Mouse (Mus musculus): ENCODE data around the gene Jam3.

GRCm38 (mm10) chr9:27203134-27203533 is 47.9 kb upstream of the Jam3 start:
- TF ChIP-seq TAL1 (IDR thresholded peaks at IDR 0.05; ENCODE audit: low read length) (no peak), GATA1 (IDR thresholded peaks at IDR 0.05; ENCODE audit: low read length) (no peak)

Measured in erythroblast, embryonic 14.5 days (primary cell).